Mouse (Mus musculus): ENCODE measurements around the gene Snapc3. TPM values are rescaled to one million over a fixed set of nuclear protein-coding genes. Genes with fewer than 3 reads are reported as not detected.

The Snapc3 gene
- polyA plus RNA-seq, 1 experiment, result not detected

DNA sequence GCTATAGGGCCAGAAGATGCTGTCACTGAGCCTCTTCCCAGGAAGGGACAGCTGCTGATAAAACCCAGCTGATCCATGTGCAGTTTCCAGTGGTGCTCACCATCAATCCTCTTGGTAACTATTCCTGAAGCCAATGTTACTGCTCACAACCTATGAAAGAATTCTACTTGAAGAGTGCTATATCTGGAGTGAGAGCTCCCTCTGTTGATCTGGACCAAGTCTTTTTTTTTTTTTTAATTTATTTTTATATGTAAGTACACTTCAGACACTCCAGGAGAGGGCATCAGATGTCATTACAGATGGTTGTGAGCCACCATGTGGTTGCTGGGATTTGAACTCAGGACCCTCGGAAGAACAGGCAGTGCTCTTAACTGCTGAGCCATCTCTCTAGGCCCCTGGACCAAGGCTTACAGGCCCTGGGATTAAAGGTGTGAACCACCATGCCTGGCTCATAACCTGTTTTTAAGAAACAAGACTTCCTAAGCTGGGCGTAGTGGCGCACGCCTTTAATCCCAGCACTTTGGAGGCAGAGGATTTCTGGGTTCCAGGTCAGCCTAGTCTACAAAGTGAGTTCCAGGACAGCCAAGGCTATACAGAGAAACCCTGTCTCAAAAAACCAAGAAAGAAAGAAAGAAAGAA, 7.5 kb upstream of the Snapc3 start:
- no peak overlapping the region for H3K27ac ChIP-seq (ENCODE audit: insufficient read depth, low read depth, low read length)
- H3K4me1 ChIP-seq (ENCODE audit: control insufficient read depth, insufficient read depth, low read length), result no peaks in the 10 kb centered on the region
- 93% methylated on average over 4 of the region's 4 CpGs for WGBS
- TF ChIP-seq CTCF (IDR thresholded peaks at IDR 0.05; ENCODE audit: insufficient read depth, low read depth, low read length), result no peak
- TF ChIP-seq POLR2A (IDR thresholded peaks at IDR 0.05; ENCODE audit: insufficient read depth, low read depth, low read length), result no peak
- no peak overlapping the region for H3K4me3 ChIP-seq (ENCODE audit: insufficient read depth, low read depth, low read length)

- no peaks in the 10 kb centered on the region for H3K4me1 ChIP-seq (ENCODE audit: control insufficient read depth, insufficient read depth, low read length)
- no peak overlapping the region for H3K27ac ChIP-seq (ENCODE audit: insufficient read depth, low read depth, low read length)
- H3K4me3 ChIP-seq (ENCODE audit: insufficient read depth, low read depth, low read length), result no peak overlapping the region
- WGBS, result 75% methylated on average over 3 of the region's 3 CpGs
- TF ChIP-seq POLR2A (IDR thresholded peaks at IDR 0.05; ENCODE audit: insufficient read depth, low read depth, low read length), result no peak
- no peak for TF ChIP-seq CTCF (IDR thresholded peaks at IDR 0.05; ENCODE audit: insufficient read depth, low read depth, low read length)
Observed at GRCm38 (mm10) chr4:83412060-83412459, 5.5 kb upstream of the Snapc3 start.

DNA sequence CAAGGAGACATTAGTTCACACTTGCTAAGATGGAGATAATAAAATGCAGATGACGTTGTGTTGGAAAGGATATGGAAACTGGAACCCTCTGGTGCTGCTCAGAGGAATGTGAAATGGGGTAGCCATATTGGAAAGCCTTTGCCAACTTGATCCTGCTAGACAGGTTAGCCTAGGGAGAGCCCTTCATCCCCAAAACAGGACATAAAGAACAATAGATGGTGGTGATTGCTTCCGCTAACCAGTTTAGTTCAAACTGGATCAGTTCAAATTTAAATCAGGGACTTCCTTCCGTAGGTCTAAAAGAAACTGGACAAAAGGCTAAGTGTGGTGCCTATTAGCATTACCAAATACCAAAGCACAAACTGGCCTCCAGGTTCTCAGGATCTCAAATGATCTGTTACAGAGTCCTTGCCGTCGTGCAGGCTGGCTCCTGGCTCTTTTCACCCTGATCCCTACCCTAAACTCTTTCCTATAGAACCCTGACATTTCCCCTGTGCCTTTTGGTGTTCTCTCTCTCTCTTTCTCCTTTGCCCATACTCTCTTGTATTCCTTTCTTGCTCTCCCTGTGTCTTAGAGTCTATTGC, 3.2 kb upstream of the Snapc3 start:
- H3K27ac ChIP-seq (ENCODE audit: insufficient read depth, low read depth, low read length), result no peak overlapping the region
- WGBS, result 75% methylated on average over 5 of the region's 5 CpGs
- TF ChIP-seq POLR2A (IDR thresholded peaks at IDR 0.05; ENCODE audit: insufficient read depth, low read depth, low read length), result no peak
- TF ChIP-seq CTCF (IDR thresholded peaks at IDR 0.05; ENCODE audit: insufficient read depth, low read depth, low read length), result no peak
- no peak overlapping the region for H3K4me3 ChIP-seq (ENCODE audit: insufficient read depth, low read depth, low read length)
- no peaks in the 10 kb centered on the region for H3K4me1 ChIP-seq (ENCODE audit: control insufficient read depth, insufficient read depth, low read length)

GRCm38 (mm10) chr4:83417820-83418186, 279 bp downstream of the Snapc3 start:
- WGBS, result under 1% methylated on average over 30 of the region's 30 CpGs
- TF ChIP-seq CTCF (IDR thresholded peaks at IDR 0.05; ENCODE audit: insufficient read depth, low read depth, low read length), result no peak
- TF ChIP-seq POLR2A (IDR thresholded peaks at IDR 0.05; ENCODE audit: insufficient read depth, low read depth, low read length), result no peak

GRCm38 (mm10) chr4:83418781-83419180, 1.3 kb downstream of the Snapc3 start:
- Histone ChIP-seq H3K27ac (ENCODE audit: insufficient read depth, low read depth, low read length) (no peak overlapping the region), H3K4me1 (ENCODE audit: control insufficient read depth, insufficient read depth, low read length) (0 out of 2 replicates have a peak, but pooled peaks cover 2% of the 10 kb centered on the region), H3K4me3 (ENCODE audit: insufficient read depth, low read depth, low read length) (no peak overlapping the region)
- 19% methylated on average over 2 of the region's 2 CpGs for WGBS
- TF ChIP-seq CTCF (IDR thresholded peaks at IDR 0.05; ENCODE audit: insufficient read depth, low read depth, low read length) (no peak), POLR2A (IDR thresholded peaks at IDR 0.05; ENCODE audit: insufficient read depth, low read depth, low read length) (no peak)

More at GRCm38 (mm10) chr4:83417820-83418186, 279 bp downstream of the Snapc3 start:
- Histone ChIP-seq H3K4me1 (ENCODE audit: control insufficient read depth, insufficient read depth, low read length) (no peaks in the 10 kb centered on the region), H3K4me3 (ENCODE audit: insufficient read depth, low read depth, low read length) (peak overlapping the region; percentile 96), H3K27ac (ENCODE audit: insufficient read depth, low read depth, low read length) (peak overlapping the region; percentile 39; the same call in 1 of the 2 replicates)

- Histone ChIP-seq H3K27ac (ENCODE audit: insufficient read depth, low read depth, low read length) (no peak overlapping the region), H3K4me3 (ENCODE audit: insufficient read depth, low read depth, low read length) (no peak overlapping the region), H3K4me1 (ENCODE audit: control insufficient read depth, insufficient read depth, low read length) (0 out of 2 replicates have a peak, but pooled peaks cover 2% of the 10 kb centered on the region)
- TF ChIP-seq CTCF (IDR thresholded peaks at IDR 0.05; ENCODE audit: insufficient read depth, low read depth, low read length) (no peak), POLR2A (IDR thresholded peaks at IDR 0.05; ENCODE audit: insufficient read depth, low read depth, low read length) (no peak)
- WGBS, result 85% methylated on average over 6 of the region's 6 CpGs
Observed at GRCm38 (mm10) chr4:83423641-83424040, 6.1 kb downstream of the Snapc3 start.

- Histone ChIP-seq H3K27ac (ENCODE audit: insufficient read depth, low read depth, low read length) (no peak overlapping the region), H3K4me3 (ENCODE audit: insufficient read depth, low read depth, low read length) (no peak overlapping the region), H3K4me1 (ENCODE audit: control insufficient read depth, insufficient read depth, low read length) (0 out of 2 replicates have a peak, but pooled peaks cover 2% of the 10 kb centered on the region)
- WGBS, result 97% methylated on average over 4 of the region's 4 CpGs
- no peak for TF ChIP-seq CTCF (IDR thresholded peaks at IDR 0.05; ENCODE audit: insufficient read depth, low read depth, low read length)
- no peak for TF ChIP-seq POLR2A (IDR thresholded peaks at IDR 0.05; ENCODE audit: insufficient read depth, low read depth, low read length)
Observed at GRCm38 (mm10) chr4:83425119-83425518, 7.6 kb downstream of the Snapc3 start.

DNA sequence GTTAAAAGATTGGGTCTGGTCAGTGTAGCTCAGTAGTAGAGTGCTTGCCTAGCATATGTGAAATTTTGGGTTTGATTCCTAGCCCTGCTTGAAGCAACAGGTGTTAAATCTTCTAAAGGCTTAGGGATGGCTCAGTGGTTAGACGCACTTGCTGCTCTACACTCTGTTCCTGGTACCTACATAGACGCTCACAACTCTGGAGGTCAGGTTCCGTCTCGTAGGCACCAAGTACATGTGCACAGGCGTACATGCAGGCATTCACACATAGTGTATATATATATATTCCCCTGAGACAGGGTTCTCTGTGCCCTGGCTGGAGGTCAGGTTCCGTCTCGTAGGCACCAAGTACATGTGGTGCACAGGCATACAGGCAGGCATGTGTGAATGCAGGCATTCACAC, 9.6 kb downstream of the Snapc3 start:
- Histone ChIP-seq H3K4me3 (ENCODE audit: insufficient read depth, low read depth, low read length) (no peak overlapping the region), H3K27ac (ENCODE audit: insufficient read depth, low read depth, low read length) (no peak overlapping the region), H3K4me1 (ENCODE audit: control insufficient read depth, insufficient read depth, low read length) (0 out of 2 replicates have a peak, but pooled peaks cover 2% of the 10 kb centered on the region)
- WGBS, result 97% methylated on average over 7 of the region's 7 CpGs
- TF ChIP-seq CTCF (IDR thresholded peaks at IDR 0.05; ENCODE audit: insufficient read depth, low read depth, low read length) (no peak), POLR2A (IDR thresholded peaks at IDR 0.05; ENCODE audit: insufficient read depth, low read depth, low read length) (no peak)

DNA sequence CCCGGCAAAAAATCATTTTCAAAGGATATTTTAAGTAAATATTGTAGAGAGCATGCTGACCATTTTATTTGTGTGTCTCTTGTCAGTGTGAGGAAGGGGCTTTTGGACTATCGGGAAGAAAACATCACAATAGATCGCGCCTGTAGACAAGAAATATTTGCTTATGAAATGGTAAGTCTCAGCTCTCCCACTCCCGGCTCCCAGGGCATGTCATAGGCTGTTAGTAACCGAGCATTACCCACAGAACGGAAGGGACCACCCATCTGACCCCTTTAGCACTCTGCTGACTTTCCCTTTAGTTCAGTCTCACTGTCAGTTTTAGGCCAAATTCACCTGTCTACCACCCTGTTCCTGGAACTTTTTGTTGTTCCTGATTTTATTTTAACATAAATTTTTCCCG, 10.2 kb downstream of the Snapc3 start:
- H3K4me3 ChIP-seq (ENCODE audit: insufficient read depth, low read depth, low read length), result no peak overlapping the region
- no peak overlapping the region for H3K27ac ChIP-seq (ENCODE audit: insufficient read depth, low read depth, low read length)
- TF ChIP-seq CTCF (IDR thresholded peaks at IDR 0.05; ENCODE audit: insufficient read depth, low read depth, low read length), result no peak
- TF ChIP-seq POLR2A (IDR thresholded peaks at IDR 0.05; ENCODE audit: insufficient read depth, low read depth, low read length), result no peak
- WGBS, result 96% methylated on average over 8 of the region's 8 CpGs
- H3K4me1 ChIP-seq (ENCODE audit: control insufficient read depth, insufficient read depth, low read length), result 0 out of 2 replicates have a peak, but pooled peaks cover 2% of the 10 kb centered on the region
